Mouse (Mus musculus) testis, adult 2 months (tissue): ENCODE data around the gene Ngp.

Experiments
- CTCF ChIP-seq: fragments of 200-500 bp; IDR thresholded peaks from 2 replicates; pipeline ENCODE4 v1.5.1; 2012; ENCODE audit warnings: low read depth, mild to moderate bottlenecking, inconsistent platforms, low read length, moderate library complexity; ENCODE audit not compliant: control insufficient read depth, insufficient read depth, insufficient replicate concordance
- POLR2A ChIP-seq: fragments of 200-500 bp; IDR thresholded peaks from 2 replicates; pipeline ENCODE4 v1.6.1; 2012; ENCODE audit warnings: low read depth, mild to moderate bottlenecking, inconsistent platforms, low read length, moderate library complexity; ENCODE audit not compliant: control insufficient read depth

DNA sequence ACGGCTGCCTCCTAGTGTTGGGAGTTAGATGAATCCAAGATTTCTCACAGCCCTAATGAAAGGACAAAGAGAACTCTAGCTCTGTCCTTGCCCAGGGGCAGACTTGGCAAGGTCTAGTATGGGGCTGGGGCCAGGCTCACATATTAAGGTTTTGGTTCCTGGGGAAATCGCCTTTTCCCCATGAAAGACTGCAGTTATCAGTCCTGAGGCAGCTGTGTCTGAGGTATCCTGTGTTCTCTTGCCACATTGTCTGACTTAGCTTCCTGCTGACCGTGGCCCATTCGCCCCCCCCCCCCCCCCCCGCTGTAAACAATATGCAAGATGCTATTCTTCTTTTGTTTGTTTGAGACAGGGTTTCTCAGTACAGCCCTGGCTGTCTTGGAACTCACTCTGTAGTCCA is 20.5 kb downstream of the Ngp start:
- TF ChIP-seq CTCF (no peak), POLR2A (no peak)
